Mouse (Mus musculus): ENCODE data around the gene Gpr26.

Gpr26 gene

DNA sequence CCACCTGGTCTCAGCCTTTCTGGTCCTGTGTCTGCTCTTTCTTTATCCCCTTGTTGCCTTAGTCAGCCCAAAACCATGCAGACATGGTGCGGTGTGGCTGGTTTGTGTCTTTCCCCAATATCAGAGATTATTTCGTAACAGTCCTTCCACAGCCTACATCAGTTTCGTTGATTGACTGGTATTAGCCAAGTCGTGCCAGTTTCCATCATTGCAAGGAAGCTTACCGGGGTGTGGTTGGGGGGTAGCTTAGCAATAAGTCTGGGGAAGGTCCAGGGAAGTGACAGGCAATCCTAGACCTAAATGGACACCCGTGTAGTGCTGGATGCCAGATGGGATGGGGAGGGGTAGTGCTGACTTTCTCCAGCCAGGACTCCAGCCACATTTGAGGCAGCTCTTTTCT lies 59.3 kb downstream of the Gpr26 start:
- DNase-seq (ENCODE audit: low read depth, low spot score): no peak

- DNase-seq (ENCODE audit: low read depth, low spot score): no peak
Observed at GRCm38 (mm10) chr7:132026671-132027070, 60.4 kb downstream of the Gpr26 start.

DNA sequence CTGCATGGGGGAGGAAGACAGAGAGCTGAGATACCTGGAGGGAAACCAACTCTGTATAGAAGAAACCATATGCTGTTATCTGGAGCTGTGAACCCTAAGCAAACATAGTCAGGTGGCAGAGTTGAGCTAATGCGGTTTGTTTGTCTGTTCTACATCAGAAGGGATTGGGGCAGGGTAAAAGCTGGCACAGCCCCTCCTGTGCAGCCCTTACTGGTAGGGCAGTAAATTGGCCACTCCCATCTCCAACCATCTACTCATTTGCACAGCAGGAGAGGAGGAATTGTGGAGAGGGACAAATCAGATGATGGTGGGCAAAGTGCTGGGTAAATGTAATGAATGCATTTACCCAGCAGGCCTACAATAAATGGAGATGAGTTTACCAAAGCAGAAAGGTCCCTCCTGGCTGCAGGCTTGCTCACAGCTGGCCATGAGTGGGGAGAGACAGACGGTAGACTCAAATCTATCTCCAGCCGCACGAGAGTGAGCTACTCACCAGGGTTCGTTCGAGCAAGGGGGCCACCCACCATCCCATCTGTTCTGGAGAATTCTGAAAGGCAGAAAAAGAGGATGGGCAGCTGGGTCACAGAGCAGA lies 65.8 kb downstream of the Gpr26 start:
- no peak for DNase-seq (ENCODE audit: low read depth, low spot score)
